Mouse (Mus musculus) C2C12 (cell line): Measurements from ENCODE around the gene Pex5.

Source experiments
- CEBPB ChIP-seq: IDR thresholded peaks from one replicate; pipeline ENCODE4 v1.6.1; 2011; ENCODE audit warnings: low read depth, mild to moderate bottlenecking, control low read depth, moderate library complexity
- CTCF ChIP-seq: IDR thresholded peaks from one replicate; pipeline ENCODE4 v1.5.1; 2011; ENCODE audit not compliant: control insufficient read depth, insufficient read depth, insufficient read length

DNA sequence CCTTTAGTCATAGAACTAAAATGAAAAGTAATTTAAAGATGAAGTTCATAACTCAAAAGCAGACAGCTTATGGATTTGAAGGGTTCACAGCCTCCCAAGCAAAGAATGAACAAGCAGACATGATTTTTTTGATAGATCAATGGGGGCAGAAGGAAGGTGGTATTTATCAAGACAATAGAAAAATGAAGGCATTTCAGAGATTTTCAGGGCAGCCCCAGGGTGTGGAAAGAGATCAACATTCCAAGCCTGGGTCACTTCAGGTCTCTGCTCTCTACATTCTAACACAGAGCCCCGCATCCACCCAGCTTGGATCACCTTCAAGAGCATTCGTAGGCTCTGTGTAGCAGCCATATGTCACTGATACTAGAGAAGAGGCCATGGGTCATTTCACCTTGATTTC is 28.5 kb upstream of the Pex5 start:
- TF ChIP-seq CTCF (no peak), CEBPB (no peak)
